8 mouse cellular contexts compared by ENCODE assay signal in genomic region chr12:69241771-69242431, GRCm38 (mm10). TPM values are rescaled to one million over a fixed set of nuclear protein-coding genes. Genes with fewer than 3 reads are reported as not detected.
DNase-seq lines count a peak whose midpoint lies in the region; ATAC-seq and TF ChIP-seq lines count a peak whose summit lies in the region.

No protein-coding gene starts in this region.

- H3K4me1 ChIP-seq in G1E (ENCODE audit: insufficient read depth, low read depth, low read length): peaks cover 34% of the 10 kb centered on the region
- H3K4me1 ChIP-seq in lung, postnatal 0 days (ENCODE audit: insufficient read depth, low read depth, low read length): no peaks in the 10 kb centered on the region

- no peaks in the 10 kb centered on the region for H3K9me3 ChIP-seq in G1E (replicated peaks)
- no peaks in the 10 kb centered on the region for H3K9me3 ChIP-seq in lung, postnatal 0 days (ENCODE audit: low read length)

- TF ChIP-seq EP300 in lung, postnatal 0 days (IDR thresholded peaks at IDR 0.05): no peak

- peak; percentile 79 for DNase-seq in G1E (ENCODE audit: low spot score)
- peak; percentile 72 for DNase-seq in cerebellum, adult 8-10 months
- peak; percentile 41 for DNase-seq in forelimb bud, embryonic 11.5 days (ENCODE audit: low read depth, low spot score)
- DNase-seq in layer of hippocampus, adult 9-11 months: peak; percentile 63
- peak; percentile 72 for DNase-seq in lung, postnatal 0 days (ENCODE audit: low spot score)
- DNase-seq in ovary, postnatal 10 days (ENCODE audit: low spot score): peak; percentile 55
- peak; percentile 10 to 36 for DNase-seq in thymus, postnatal 10 days (ENCODE audit: low spot score in 2 of 2)

- H3K4me3 ChIP-seq in G1E (ENCODE audit: low read depth, low read length): peak overlapping the region; percentile 88
- peak overlapping the region; percentile 74 for H3K4me3 ChIP-seq in lung, postnatal 0 days (ENCODE audit: low read depth, low read length)

- ATAC-seq in G1E (ENCODE audit: extremely low read depth, insufficient number of reproducible peaks, low FRiP score, poor library complexity, severe bottlenecking): peak; percentile 45
- ATAC-seq in hematopoietic stem cell, adult 5-6 weeks (replicated peaks in 1 of 2; ENCODE audit: insufficient read depth in 1 of 2, low FRiP score in 2 of 2, low TSS enrichment in 1 of 2, low read depth in 1 of 2, poor library complexity in 2 of 2, severe bottlenecking in 2 of 2): peak; percentile 61 to 63
- ATAC-seq in lung, postnatal 0 days: peak; percentile 91

- peak overlapping the region; percentile 69 for H3K9ac ChIP-seq in lung, postnatal 0 days (replicated peaks; ENCODE audit: low read depth)

- under 1% methylated on average over 53 of the region's 64 CpGs for WGBS in lung, postnatal 0 days

- no peaks in the 10 kb centered on the region; the same call in 1 of the 2 replicates for H3K27me3 ChIP-seq in G1E (ENCODE audit: insufficient read depth, low read length)
- H3K27me3 ChIP-seq in lung, postnatal 0 days (replicated peaks; ENCODE audit: insufficient read depth, low read length): no peaks in the 10 kb centered on the region

- H3K27ac ChIP-seq in lung, postnatal 0 days (ENCODE audit: low read length): peak overlapping the region; percentile 78

- no peaks in the 10 kb centered on the region for H3K36me3 ChIP-seq in G1E (replicated peaks)
- no peaks in the 10 kb centered on the region for H3K36me3 ChIP-seq in lung, postnatal 0 days (ENCODE audit: insufficient read depth, low read length)

- no peak for TF ChIP-seq CTCF in G1E (IDR thresholded peaks at IDR 0.05; ENCODE audit: low read depth, low read length)
- no peak for TF ChIP-seq CTCF in lung, postnatal 0 days (IDR thresholded peaks at IDR 0.05)

- H3K4me2 ChIP-seq in lung, postnatal 0 days (replicated peaks; ENCODE audit: low read depth, low read length): peak overlapping the region; percentile 85

RNA-seq across cellular contexts. Expression of gene Klhdc1, which starts 0.9 kb away (rescaled TPM):
- 8.5 and 13.0 TPM in 2 replicates for total RNA-seq in G1E (2014; fragmentation: Nextera tagmentation)
- total RNA-seq in G1E (2017): 8.7 and 14.6 TPM in 2 replicates
- polyA plus RNA-seq in G1E (2012): 11.1 and 16.0 TPM in 2 replicates
- total RNA-seq in hematopoietic stem cell, adult 5-6 weeks (2017): 21.2 and 33.1 TPM in 2 replicates
- 22.7 and 25.5 TPM in 2 replicates for polyA plus RNA-seq in lung, postnatal 0 days (2015; fragmentation: Nextera tagmentation; extraction: Ambion mirVana)

RNA-seq across cellular contexts. Expression of gene Pole2, which starts 13.9 kb away (rescaled TPM):
- total RNA-seq in G1E (2014; fragmentation: Nextera tagmentation) (57.3 and 67.0 TPM in 2 replicates), G1E (2017) (82.3 and 85.4 TPM in 2 replicates)
- polyA plus RNA-seq in G1E (2012): 20.3 and 20.7 TPM in 2 replicates
- 24.0 and 60.9 TPM in 2 replicates for total RNA-seq in hematopoietic stem cell, adult 5-6 weeks (2017)
- polyA plus RNA-seq in lung, postnatal 0 days (2015; fragmentation: Nextera tagmentation; extraction: Ambion mirVana): 5.3 and 6.1 TPM in 2 replicates

RNA-seq across cellular contexts. Expression of gene Gm49384, which starts 37.8 kb away (rescaled TPM):
- 40.3 and 61.3 TPM in 2 replicates for total RNA-seq in G1E (2014; fragmentation: Nextera tagmentation)
- total RNA-seq in G1E (2017): 33.7 and 36.0 TPM in 2 replicates
- polyA plus RNA-seq in G1E (2012): not detected in 2 replicates
- 11.4 and 17.4 TPM in 2 replicates for total RNA-seq in hematopoietic stem cell, adult 5-6 weeks (2017)
- 6.3 and 6.4 TPM in 2 replicates for polyA plus RNA-seq in lung, postnatal 0 days (2015; fragmentation: Nextera tagmentation; extraction: Ambion mirVana)

RNA-seq across cellular contexts. Expression of gene Dnaaf2, which starts 43.7 kb away (rescaled TPM):
- total RNA-seq in G1E (2014; fragmentation: Nextera tagmentation) (6.7 and 7.6 TPM in 2 replicates), G1E (2017) (9.8 and 11.4 TPM in 2 replicates)
- 5.1 and 5.2 TPM in 2 replicates for polyA plus RNA-seq in G1E (2012)
- total RNA-seq in hematopoietic stem cell, adult 5-6 weeks (2017): 6.7 and 11.3 TPM in 2 replicates
- 5.8 and 6.3 TPM in 2 replicates for polyA plus RNA-seq in lung, postnatal 0 days (2015; fragmentation: Nextera tagmentation; extraction: Ambion mirVana)

RNA-seq across cellular contexts. Expression of gene Gm49383, which starts 45.0 kb away (rescaled TPM):
- total RNA-seq in G1E (2014; fragmentation: Nextera tagmentation) (33.0 and 34.5 TPM in 2 replicates), G1E (2017) (56.1 and 82.2 TPM in 2 replicates)
- polyA plus RNA-seq in G1E (2012): 75.5 and 90.8 TPM in 2 replicates
- total RNA-seq in hematopoietic stem cell, adult 5-6 weeks (2017): 25.1 and 35.8 TPM in 2 replicates
- polyA plus RNA-seq in lung, postnatal 0 days (2015; fragmentation: Nextera tagmentation; extraction: Ambion mirVana): 7.9 and 8.2 TPM in 2 replicates

Comparison
In these comparisons a context has a peak if more than half of its experiments do, and no peak if none do; other contexts are left out.
1. Peak in every context shown above with its lines: DNase-seq, ATAC-seq, H3K4me3 ChIP-seq and H3K27ac ChIP-seq.
2. DNase-seq: peak in every context shown above with its lines; median percentile 79 in G1E; 72 in cerebellum, adult 8-10 months; 72 in lung, postnatal 0 days; 63 in layer of hippocampus, adult 9-11 months; 55 in ovary, postnatal 10 days; 41 in forelimb bud, embryonic 11.5 days; 23 in thymus, postnatal 10 days.